Mouse (Mus musculus) MEL (cell line): ENCODE data around the gene Tldc2. TPM values are rescaled to one million over a fixed set of nuclear protein-coding genes. Genes with fewer than 3 reads are reported as not detected.

Source experiments
- DNase-seq: peaks from one replicate; pipeline ENCODE4 v3.0.0; 2011; ENCODE audit warnings: low read depth, low spot score
- H3K27ac ChIP-seq: 2 replicates; pipeline ENCODE4 v1.5.1; 2012; ENCODE audit warnings: low read depth, mild to moderate bottlenecking, control low read depth, low read length, moderate library complexity; ENCODE audit not compliant: control insufficient read depth
- H3K27me3 ChIP-seq, 2 experiments: fragments of 150-350 bp in 1 of 2; sonication (generic) in 1 of 2; 2 replicates each; pipeline ENCODE4 v1.6.1; 2012; ENCODE audit warnings: low read length in 2 of 2, mild to moderate bottlenecking in 2 of 2, improper control_type of control experiment in 1 of 2, moderate library complexity in 1 of 2; ENCODE audit not compliant: insufficient read depth in 2 of 2, control insufficient read depth in 1 of 2
- H3K36me3 ChIP-seq, 2 experiments: 2 replicates each; pipeline ENCODE4 v1.6.1; 2012 to 2014; ENCODE audit warnings: low read length in 2 of 2, improper control_type of control experiment in 1 of 2, inconsistent platforms in 1 of 2, mild to moderate bottlenecking in 1 of 2; ENCODE audit not compliant: insufficient read depth in 2 of 2, control insufficient read depth in 1 of 2
- H3K4me1 ChIP-seq, 2 experiments: fragments of 150-350 bp in 1 of 2; sonication (generic) in 1 of 2; 2 replicates each; pipeline ENCODE4 v1.6.1; 2012; ENCODE audit warnings: low read length in 2 of 2, improper control_type of control experiment in 1 of 2, mild to moderate bottlenecking in 1 of 2; ENCODE audit not compliant: insufficient read depth in 2 of 2, control insufficient read depth in 1 of 2
- H3K4me3 ChIP-seq, 2 experiments: fragments of 150-350 bp in 1 of 2; sonication (generic) in 1 of 2; 2 replicates each; pipeline ENCODE4 v1.5.1; 2012; ENCODE audit warnings: low read depth in 2 of 2, low read length in 2 of 2, mild to moderate bottlenecking in 2 of 2, moderate library complexity in 2 of 2, control low read depth in 1 of 2, improper control_type of control experiment in 1 of 2; ENCODE audit not compliant: control insufficient read depth in 1 of 2, insufficient read depth in 1 of 2
- H3K79me2 ChIP-seq: 2 replicates; pipeline ENCODE4 v1.6.1; 2012; ENCODE audit warnings: mild to moderate bottlenecking, low read length, moderate library complexity; ENCODE audit not compliant: control insufficient read depth, poor library complexity, insufficient read depth
- H3K9ac ChIP-seq: 2 replicates; pipeline ENCODE4 v1.6.1; 2012; ENCODE audit warnings: low read depth, mild to moderate bottlenecking, control low read depth, low read length, moderate library complexity; ENCODE audit not compliant: control insufficient read depth, poor library complexity, severe bottlenecking
- H3K9me3 ChIP-seq: fragments of 150-350 bp; sonication (generic); replicated peaks from 2 replicates; pipeline ENCODE4 v1.6.1; 2012; ENCODE audit warnings: mild to moderate bottlenecking, low read length, improper control_type of control experiment, moderate library complexity; ENCODE audit not compliant: insufficient read depth
- BHLHE40 ChIP-seq: IDR thresholded peaks from 2 replicates; pipeline ENCODE4 v1.6.1; 2012; ENCODE audit warnings: low read depth, mild to moderate bottlenecking, inconsistent platforms, low read length, improper control_type of control experiment, borderline replicate concordance
- CHD1 ChIP-seq: IDR thresholded peaks from 2 replicates; pipeline ENCODE4 v1.6.1; 2012; ENCODE audit warnings: low read depth, mild to moderate bottlenecking, inconsistent platforms, low read length, improper control_type of control experiment
- GATA1 ChIP-seq: IDR thresholded peaks from 2 replicates; pipeline ENCODE4 v1.6.1; 2011; ENCODE audit warnings: low read depth, low read length, improper control_type of control experiment
- HCFC1 ChIP-seq: IDR thresholded peaks from 2 replicates; pipeline ENCODE4 v1.6.1; 2012; ENCODE audit warnings: low read depth, mild to moderate bottlenecking, inconsistent platforms, low read length, improper control_type of control experiment, moderate library complexity
- JUND ChIP-seq: IDR thresholded peaks from 2 replicates; pipeline ENCODE4 v1.6.1; 2011; ENCODE audit warnings: low read depth, mild to moderate bottlenecking, improper control_type of control experiment, low read length
- KAT2A ChIP-seq: conservative IDR thresholded peaks from 2 replicates; pipeline ENCODE4 v1.6.1; 2012; ENCODE audit warnings: low read depth, low read length, improper control_type of control experiment, inconsistent platforms
- MEF2A ChIP-seq: IDR thresholded peaks from 2 replicates; pipeline ENCODE4 v1.6.1; 2014; ENCODE audit warnings: low read depth, mild to moderate bottlenecking, inconsistent platforms, low read length, improper control_type of control experiment; ENCODE audit not compliant: poor library complexity, insufficient replicate concordance, severe bottlenecking; ENCODE audit errors: extremely low read depth
- MYB ChIP-seq: IDR thresholded peaks from 2 replicates; pipeline ENCODE4 v1.6.1; 2011; ENCODE audit warnings: mild to moderate bottlenecking, low read depth, low read length, improper control_type of control experiment
- POLR2AphosphoS2 ChIP-seq: IDR thresholded peaks from 2 replicates; pipeline ENCODE4 v1.6.1; 2011; ENCODE audit warnings: low read length, improper control_type of control experiment
- POLR2AphosphoS5 ChIP-seq: IDR thresholded peaks from 2 replicates; pipeline ENCODE4 v1.6.1; 2012; ENCODE audit warnings: low read depth, borderline replicate concordance, mild to moderate bottlenecking, inconsistent platforms, low read length, moderate library complexity, mixed read lengths
- SIN3A ChIP-seq: IDR thresholded peaks from 2 replicates; pipeline ENCODE4 v1.6.1; 2012; ENCODE audit warnings: low read length, improper control_type of control experiment, inconsistent platforms
- TBP ChIP-seq: IDR thresholded peaks from 2 replicates; pipeline ENCODE4 v1.8.0; 2011; ENCODE audit warnings: low read depth, low read length, improper control_type of control experiment
- USF2 ChIP-seq, 2 experiments: IDR thresholded peaks; 2 replicates each; pipeline ENCODE4 v1.6.1; 2011 to 2012; ENCODE audit warnings: improper control_type of control experiment in 2 of 2, low read length in 2 of 2, borderline replicate concordance in 1 of 2, inconsistent platforms in 1 of 2, low read depth in 1 of 2, mild to moderate bottlenecking in 1 of 2; ENCODE audit not compliant: insufficient read depth in 1 of 2
- ZC3H11A ChIP-seq: IDR thresholded peaks from 2 replicates; pipeline ENCODE4 v1.6.1; 2012; ENCODE audit warnings: low read depth, mild to moderate bottlenecking, inconsistent platforms, low read length, improper control_type of control experiment
- ZKSCAN1 ChIP-seq: IDR thresholded peaks from 2 replicates; pipeline ENCODE4 v1.6.1; 2012; ENCODE audit warnings: low read depth, mild to moderate bottlenecking, inconsistent platforms, low read length, improper control_type of control experiment, moderate library complexity
- polyA plus RNA-seq, 2 experiments: library from polyadenylated mRNA; stranded (reverse) in 1 of 2; unstranded in 1 of 2; fragments of >175 nt in 1 of 2; fragments of >200 nt in 1 of 2; gene quantifications; 2 replicates each; pipeline versions ENCODE4 v1.2.1 to v1.2.4; 2012; ENCODE audit warnings: low replicate concordance in 2 of 2, low read depth in 1 of 2; ENCODE audit not compliant: insufficient read length in 2 of 2, insufficient read depth in 1 of 2, missing spikeins in 1 of 2
- total RNA-seq: library from RNA; depleted of rRNA; stranded (reverse); fragments of 300-350 nt; gene quantifications from 2 replicates; pipeline ENCODE4 v1.2.3, GENCODE M21; 2012

Gene Tldc2
- total and polyA plus RNA-seq, 3 experiments = not detected

DNA sequence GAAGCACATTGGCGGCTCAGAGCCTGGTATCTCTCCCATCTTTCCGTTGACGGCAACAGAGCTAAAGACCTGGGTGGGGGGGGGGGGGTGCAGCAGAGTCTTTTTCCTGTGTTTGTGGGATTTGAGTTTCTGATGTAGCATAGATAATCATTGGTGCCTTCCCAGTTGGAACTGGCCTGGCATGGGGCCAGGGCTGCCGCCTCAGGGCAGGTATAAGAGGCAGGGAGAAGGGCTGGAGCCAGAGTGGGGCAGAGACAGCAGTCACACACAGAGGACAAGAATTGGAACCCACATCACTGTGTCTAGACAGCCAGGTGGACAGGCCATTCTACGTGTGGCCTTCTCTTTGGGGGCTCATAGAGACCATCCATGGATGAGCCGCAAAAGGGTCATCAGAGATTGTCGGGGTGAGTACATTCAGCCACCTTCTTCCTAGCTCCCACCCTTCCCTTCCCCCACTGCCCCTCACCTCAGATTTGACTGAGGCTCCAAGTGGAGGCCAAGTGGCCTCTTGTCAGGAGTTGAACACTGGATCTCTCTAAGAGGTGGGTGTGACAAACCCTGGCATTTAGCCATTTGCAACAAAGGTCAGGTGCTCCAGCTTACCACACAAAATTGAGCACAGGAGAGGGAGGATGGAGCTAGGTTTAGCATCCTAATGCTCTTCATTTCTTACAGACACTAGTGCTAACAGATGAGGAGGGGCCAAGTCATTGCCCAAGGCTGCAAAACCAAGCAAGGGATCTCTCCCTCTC is 1.8 kb upstream of the Tldc2 start:
- no peak for TF ChIP-seq GATA1
- no peak for TF ChIP-seq MYB
- TF ChIP-seq ZC3H11A = no peak
- TF ChIP-seq JUND = no peak
- TF ChIP-seq HCFC1 = no peak
- no peak for TF ChIP-seq POLR2AphosphoS5
- TF ChIP-seq USF2 (IDR thresholded peaks at IDR 0.05; ENCODE audit: borderline replicate concordance in 1 of 2, insufficient read depth in 1 of 2, low read depth in 1 of 2, low read length in 2 of 2) = no peak
- no peak for TF ChIP-seq POLR2AphosphoS2
- no peak for TF ChIP-seq KAT2A
- no peak for TF ChIP-seq BHLHE40
- TF ChIP-seq TBP = no peak
- no peak for TF ChIP-seq CHD1
- no peak for TF ChIP-seq ZKSCAN1
- TF ChIP-seq SIN3A = no peak
- no peak for TF ChIP-seq MEF2A
- no peak overlapping the region for H3K27ac ChIP-seq
- H3K36me3 ChIP-seq = no peaks in the 10 kb centered on the region
- H3K27me3 ChIP-seq = peaks cover 0 to 11% of the 10 kb centered on the region in 2 experiments; a peak in 2 of 4 replicates
- no peaks in the 10 kb centered on the region for H3K9me3 ChIP-seq
- no peak for DNase-seq
- H3K4me3 ChIP-seq = no peak overlapping the region
- H3K4me1 ChIP-seq = no peaks in the 10 kb centered on the region; a peak in 1 of 4 replicates
- no peaks in the 10 kb centered on the region for H3K79me2 ChIP-seq
- H3K9ac ChIP-seq = no peak overlapping the region

DNA sequence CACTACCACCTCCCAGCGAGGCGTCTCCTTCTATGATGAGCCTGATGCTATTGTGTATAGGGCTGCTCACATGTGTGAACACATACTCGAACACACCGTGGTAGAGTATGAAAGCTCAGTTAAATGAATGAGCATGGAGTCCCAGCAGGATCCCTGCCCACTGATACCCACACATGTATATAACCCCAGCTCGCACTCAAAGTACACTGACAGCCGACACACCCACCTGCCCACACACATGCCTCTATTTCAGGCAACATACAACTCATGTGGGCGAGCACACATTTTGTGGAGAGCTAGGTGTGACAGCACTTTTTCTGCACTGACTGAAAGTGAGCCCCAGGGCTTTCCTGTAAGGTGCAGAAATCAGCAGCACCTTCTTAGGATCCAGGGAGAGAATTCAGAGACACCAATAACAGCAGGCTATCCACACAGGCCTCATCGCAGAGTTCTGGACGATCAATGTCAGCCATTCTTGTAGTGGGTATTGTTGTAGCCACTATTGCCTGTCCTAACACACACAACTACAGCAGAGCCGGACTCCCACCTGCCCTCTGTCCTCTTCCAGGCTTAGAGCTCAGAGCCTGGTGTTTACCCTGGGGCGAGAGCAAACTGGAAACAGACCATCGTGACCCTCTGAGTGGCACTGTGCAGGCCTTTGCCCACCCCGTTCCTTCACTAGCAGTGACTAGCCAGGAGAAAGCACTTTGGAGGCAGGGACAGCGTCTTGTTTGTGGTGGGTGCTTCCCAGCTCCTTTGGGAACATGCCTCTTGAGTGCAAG is 872 bp downstream of the Tldc2 start:
- H3K27me3 ChIP-seq = peaks cover 0 to 10% of the 10 kb centered on the region in 2 experiments; a peak in 2 of 4 replicates
- DNase-seq = no peak
- no peak for TF ChIP-seq HCFC1
- H3K9ac ChIP-seq = no peak overlapping the region
- H3K9me3 ChIP-seq = no peaks in the 10 kb centered on the region
- H3K79me2 ChIP-seq = no peaks in the 10 kb centered on the region
- no peak overlapping the region for H3K27ac ChIP-seq
- H3K4me3 ChIP-seq = no peak overlapping the region
- no peaks in the 10 kb centered on the region; a peak in 1 of 4 replicates for H3K4me1 ChIP-seq
- H3K36me3 ChIP-seq = no peaks in the 10 kb centered on the region
